Mouse (Mus musculus) C2C12 (cell line): ENCODE measurements around the gene Fbxl17.

ENCODE experiments used
- CTCF ChIP-seq: IDR thresholded peaks from one replicate; pipeline ENCODE4 v1.5.1; 2011; ENCODE audit not compliant: control insufficient read depth, insufficient read depth, insufficient read length
- FOSL1 ChIP-seq: IDR thresholded peaks from one replicate; pipeline ENCODE4 v1.8.0; 2011; ENCODE audit warnings: mild to moderate bottlenecking, low read length; ENCODE audit not compliant: poor library complexity, insufficient read depth, severe bottlenecking
- MAX ChIP-seq: IDR thresholded peaks from one replicate; pipeline ENCODE4 v1.6.1; 2011; ENCODE audit warnings: mild to moderate bottlenecking, control low read depth
- MYOD1 ChIP-seq: IDR thresholded peaks from one replicate; pipeline ENCODE4 v1.6.1; 2011; ENCODE audit warnings: low read depth; ENCODE audit not compliant: control insufficient read depth, insufficient read length
- USF1 ChIP-seq: IDR thresholded peaks from one replicate; pipeline ENCODE4 v1.6.1; 2011; ENCODE audit warnings: low read depth, mild to moderate bottlenecking, control low read depth, moderate library complexity

DNA sequence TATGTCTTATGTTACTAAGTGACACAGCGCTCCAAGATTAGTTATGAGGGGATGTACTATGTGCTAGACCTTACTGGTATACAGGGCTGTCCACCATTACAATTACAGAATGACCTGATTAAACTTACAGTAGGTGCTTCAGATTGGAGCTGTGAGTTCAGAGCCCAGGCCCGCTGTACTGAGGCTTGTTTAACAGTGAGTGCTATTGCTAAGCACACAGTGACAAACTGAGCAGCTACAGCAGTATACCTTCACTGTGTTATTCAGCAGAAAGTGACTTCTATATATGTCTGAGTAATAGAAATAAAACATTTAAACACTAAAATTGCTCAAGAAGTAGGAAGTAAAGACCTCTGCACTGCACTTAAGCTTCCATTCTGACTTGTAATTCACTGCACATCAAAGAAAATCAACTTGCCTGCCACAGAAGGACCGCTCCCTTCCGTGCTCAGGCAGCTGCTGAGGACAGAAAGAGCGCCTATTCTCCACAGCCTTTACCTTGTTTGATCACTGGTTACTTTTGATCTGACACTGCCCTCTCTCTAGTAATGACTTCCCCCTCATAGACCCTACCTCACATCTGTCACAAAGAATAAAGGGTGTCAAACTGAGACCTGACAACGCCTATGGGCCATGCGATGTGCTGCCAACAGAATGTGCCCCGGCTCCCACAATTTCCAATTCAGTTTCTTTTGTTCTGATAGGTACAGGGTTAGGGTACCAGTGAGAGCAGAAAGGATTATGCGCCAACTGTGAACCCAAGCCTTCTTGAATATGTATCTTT lies 39.9 kb downstream of the Fbxl17 start:
- no peak for TF ChIP-seq MAX
- TF ChIP-seq MYOD1: no peak
- no peak for TF ChIP-seq CTCF
- no peak for TF ChIP-seq USF1
- TF ChIP-seq FOSL1: no peak
